Mouse (Mus musculus): ENCODE results near the gene Unc5cl.

DNA sequence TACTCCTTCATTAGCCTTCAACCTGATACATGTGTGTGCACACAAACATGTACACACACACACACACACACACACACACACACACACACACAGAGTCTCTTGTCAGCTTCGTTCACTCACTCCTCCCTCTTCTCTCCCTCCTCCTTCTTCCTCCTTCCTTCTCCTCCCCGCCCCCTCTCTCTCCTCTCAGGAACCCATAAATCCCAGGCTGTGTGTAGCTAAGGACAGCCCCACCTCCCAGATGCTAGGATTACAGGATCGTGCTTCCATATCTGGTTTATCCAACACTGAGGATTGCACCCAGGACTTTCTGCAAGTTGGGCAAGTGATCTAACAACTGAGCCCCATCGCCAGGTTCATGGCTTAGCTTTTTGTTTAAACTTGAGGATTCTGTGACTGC is 59.9 kb downstream of the Unc5cl start:
- TF ChIP-seq GATA1 (IDR thresholded peaks at IDR 0.05; ENCODE audit: low read length) (no peak), TAL1 (IDR thresholded peaks at IDR 0.05; ENCODE audit: low read length) (no peak)

All from erythroblast, embryonic 14.5 days (primary cell).